Mouse (Mus musculus): ENCODE data around the gene Epb41l2.

Epb41l2 gene

GRCm38 (mm10) chr10:25437586-25438298 is 78.1 kb downstream of the Epb41l2 start:
- no peak for DNase-seq

DNA sequence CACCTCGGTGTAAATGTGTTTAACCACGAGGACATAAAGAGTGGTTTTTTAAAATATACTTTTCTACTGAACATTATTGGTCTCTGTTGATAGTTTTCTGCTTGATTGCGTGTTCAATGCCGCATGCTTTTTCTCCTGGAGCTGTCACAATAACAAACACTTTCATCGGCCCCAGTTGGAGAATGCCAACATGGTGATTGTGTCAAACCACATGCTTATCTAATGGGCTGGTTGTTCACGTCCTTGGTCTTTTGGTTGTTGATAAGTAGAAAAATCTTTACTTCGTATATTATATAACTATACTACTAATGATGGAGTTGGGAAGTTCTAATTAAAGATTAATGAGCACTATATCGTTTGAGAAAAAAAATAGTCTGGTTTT is 78.7 kb downstream of the Epb41l2 start:
- no peak for DNase-seq

- DNase-seq: no peak
Measured at GRCm38 (mm10) chr10:25439163-25439562, 79.6 kb downstream of the Epb41l2 start.

- DNase-seq: no peak
Measured at GRCm38 (mm10) chr10:25439856-25440255, 80.3 kb downstream of the Epb41l2 start.

DNA sequence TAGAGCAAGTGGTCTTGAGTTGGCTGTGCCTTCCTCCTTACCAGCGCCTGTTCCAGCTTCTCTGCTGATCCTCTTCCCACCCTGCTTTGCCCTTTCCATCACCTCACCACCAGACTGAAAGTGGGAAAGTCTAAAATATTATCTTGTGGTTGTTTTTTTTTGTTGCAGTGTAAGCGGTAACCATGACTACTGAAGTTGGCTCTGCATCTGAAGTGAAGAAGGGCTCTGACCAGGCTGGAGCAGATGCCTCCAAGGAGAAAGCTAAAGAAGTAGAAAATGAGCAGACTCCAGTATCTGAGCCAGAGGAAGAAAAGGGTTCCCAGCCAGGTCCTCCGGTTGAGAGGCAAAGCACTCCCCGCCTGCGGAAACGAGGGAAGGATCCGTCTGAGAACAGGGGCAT is 81.8 kb downstream of the Epb41l2 start:
- DNase-seq: no peak

DNA sequence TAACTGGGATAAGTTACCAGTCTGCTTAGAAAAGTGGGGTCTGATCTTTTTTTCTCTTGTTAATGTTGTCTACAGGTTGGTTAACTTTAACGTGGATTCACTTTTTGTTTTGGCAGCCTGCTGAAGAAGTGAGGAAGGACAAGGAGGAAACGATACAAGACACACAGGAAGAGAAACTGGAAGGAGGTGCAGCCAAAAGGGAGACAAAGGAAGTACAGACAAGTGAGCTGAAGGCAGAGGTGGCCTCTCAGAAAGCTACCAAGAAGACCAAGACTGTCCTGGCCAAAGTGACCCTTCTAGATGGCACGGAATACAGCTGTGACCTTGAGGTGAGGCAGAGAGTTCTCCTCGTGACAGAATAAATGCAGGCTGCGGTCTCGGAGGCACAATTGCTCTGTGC is 84.0 kb downstream of the Epb41l2 start:
- no peak for DNase-seq

DNA sequence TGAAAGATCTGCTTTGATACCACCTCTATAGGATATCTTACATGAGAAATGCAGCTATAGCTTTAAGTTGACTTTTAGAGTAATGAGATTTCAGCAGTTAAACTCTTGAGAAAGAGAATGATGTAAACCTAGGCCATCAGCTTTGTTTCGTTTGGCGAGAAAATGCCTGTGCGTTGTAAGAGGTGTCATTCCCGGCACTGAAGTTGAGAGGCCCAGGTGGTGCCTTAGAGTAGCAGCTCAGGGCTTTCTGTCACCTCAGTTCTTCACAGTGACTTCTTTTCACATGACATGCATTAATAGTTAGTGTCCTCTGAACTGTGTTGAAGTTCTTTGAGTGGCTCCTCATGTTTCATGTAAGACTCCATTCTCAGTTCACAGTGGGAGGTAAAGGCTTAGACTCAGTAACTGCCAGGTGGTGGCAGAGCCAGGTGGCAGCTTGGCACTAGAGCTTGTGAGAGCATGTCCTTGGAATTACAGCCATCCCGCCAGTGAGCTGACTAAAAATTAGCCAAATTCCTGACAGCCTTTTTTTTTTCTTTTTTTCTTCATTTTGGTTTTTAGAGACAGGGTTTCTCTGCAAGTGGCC is 84.7 kb downstream of the Epb41l2 start:
- DNase-seq: peak; percentile 24 to 44

DNA sequence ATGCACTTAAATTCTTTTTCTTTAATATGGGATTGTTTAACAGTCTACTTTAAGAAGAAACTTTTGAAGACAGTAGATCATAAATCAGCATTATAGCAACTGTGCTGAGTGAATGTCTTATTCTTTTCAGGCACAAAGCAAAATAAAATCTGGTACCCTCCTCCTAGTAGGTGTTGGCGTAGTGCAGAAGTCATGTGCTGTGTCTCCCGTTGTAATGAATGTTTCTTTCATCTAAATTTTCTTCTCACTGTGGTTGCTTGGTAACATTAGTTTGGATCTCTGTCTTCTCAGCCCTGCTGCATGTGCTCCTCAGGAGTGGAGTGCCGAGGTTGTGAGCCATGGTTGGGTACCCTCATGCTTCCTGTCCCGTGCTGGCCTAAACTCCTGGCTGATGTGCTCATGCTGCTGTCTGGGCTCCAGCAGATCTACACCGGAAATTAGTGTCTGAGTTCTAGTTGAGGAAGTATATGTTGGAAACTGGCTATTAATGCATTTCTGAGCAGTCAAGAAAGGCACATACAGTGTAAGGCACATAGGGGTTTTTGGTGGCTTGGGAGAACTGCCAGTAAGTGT is 87.4 kb downstream of the Epb41l2 start:
- no peak for DNase-seq

DNA sequence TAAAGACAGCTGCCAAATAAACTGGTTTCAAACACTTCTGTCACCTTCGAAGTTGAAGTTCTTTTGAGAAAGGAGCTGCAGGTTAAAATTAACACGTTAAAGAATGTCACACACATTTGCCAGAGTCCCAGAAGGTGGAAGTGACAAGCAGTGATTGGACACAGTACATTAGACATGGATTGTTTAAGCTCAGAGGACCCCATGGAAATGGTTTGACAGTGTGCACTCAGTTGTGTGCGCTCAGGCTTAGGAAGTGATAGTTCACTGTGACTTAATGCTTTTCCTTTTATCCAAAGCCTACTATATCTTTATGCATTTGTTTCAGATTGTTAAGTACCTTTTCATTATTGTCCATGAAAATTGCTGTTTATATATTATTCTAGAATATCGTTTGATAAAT is 89.1 kb downstream of the Epb41l2 start:
- no peak for DNase-seq

GRCm38 (mm10) chr10:25449312-25450020 is 89.9 kb downstream of the Epb41l2 start:
- no peak for DNase-seq

- no peak for DNase-seq
Measured at GRCm38 (mm10) chr10:25453150-25453549, 93.6 kb downstream of the Epb41l2 start.

DNA sequence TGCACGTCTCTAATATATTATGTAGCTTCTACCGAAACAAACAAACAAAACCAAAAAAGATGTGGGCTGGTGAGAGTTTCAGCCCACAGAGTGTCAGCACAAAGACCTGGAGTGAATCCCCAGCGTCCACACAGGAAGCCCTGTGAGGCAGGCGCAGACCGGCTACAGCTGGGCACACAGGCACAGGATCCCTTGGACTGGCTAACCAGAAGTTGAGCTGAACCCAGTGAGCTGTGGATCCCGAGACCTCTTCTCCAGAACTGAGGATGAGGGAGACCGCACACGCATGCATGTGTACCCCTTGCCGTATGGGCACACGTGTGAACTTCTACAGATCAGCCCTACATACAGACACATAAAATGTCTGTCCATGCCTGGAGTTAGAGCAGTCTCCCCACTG is 94.2 kb downstream of the Epb41l2 start:
- no peak for DNase-seq

DNA sequence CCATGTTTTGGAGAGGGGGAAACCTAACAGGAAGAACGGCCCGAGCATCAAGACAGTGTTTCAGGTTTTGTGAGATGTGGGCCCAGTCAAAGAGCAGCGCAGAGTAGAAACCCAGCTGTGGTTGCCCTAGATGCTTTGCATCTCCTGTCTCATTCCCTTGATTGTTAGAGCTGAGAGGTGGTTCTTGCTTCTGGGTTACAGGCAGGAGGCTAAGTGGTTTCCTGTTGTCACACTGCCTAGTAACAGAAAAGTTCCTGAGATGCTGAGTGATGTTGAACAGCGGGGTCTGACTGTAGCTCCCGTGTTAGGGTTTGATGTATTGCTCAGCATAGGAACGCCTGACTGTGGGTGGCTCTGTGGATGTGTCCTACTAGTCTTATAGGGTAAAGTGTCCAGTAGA is 97.5 kb downstream of the Epb41l2 start:
- no peak for DNase-seq

DNA sequence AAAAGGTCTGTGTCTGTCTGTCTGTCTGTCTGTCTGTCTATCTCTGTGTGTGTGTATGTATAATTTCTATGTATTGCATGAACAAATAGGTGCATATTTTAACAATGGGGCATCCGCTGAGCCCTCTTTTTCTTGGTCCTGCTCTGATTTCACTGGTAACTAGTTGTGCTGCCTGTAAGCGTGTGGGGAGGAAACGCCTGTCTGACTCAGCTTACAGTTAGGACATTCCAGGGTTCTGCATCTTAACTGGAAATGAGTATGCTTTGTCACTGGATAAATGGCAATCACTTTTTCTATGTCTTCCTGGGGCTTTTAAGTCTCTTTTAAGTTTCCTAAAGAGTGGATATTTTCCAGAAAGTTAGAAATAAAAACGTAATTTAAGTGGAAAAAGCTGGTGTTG is 98.4 kb downstream of the Epb41l2 start:
- no peak for DNase-seq

DNA sequence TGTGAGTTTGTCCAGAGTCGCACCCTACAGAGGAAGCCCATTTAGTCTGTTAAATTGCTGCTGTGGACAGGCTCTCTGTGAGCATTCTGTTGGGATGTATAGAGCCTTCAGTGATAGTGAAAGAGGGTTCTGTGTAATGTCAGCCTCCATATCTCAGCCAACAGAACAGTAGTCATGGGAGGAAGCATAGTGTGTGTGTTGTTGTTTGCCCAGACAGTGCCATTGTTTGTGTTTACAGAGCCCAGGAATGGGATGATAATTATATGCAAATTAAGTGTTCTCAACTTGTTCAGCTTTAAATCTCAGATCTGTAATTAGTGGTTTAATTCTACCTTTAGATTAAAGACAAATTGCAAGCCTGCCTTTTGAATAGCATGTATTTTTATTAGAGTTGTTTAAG is 102.2 kb downstream of the Epb41l2 start:
- no peak for DNase-seq

DNA sequence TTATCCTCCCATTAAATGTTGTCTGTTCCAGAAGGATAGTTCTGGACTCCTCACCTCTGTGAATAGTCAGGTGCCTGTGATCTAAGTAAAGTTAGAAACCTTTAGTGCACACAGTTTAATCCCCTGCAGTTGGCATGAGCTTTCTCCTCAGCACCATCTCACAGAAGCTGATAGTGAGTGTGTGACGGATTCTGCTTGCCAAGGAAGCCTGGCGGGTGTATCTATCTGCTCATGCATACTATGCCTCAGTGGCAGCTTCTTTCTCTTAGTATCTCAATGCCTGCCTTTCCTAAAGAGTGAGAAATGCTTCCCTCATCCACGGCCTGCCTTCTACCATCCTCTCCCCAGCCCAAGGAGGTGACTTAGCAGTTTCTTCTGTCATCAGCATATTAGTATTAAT is 103.1 kb downstream of the Epb41l2 start:
- DNase-seq: no peak

GRCm38 (mm10) chr10:25466493-25466892 is 106.9 kb downstream of the Epb41l2 start:
- no peak for DNase-seq

DNA sequence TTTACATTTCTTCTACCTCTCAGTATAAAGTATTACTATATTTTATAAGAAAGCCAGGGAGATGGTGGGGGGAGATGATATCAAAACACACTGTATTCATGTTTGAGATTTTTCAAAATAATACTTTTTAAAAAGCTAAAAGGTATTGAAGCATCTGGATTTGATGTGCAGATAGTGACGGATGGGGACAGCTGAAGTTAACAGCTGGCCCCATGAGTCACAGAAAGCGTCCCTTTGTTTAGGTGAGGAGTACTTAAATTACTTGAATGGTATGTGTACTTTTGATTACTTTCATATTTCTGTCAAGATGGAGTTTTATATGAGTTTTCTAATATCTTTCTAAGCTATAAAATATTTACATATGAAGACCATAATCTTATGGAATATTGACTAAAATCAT is 112.3 kb downstream of the Epb41l2 start:
- no peak for DNase-seq

- no peak for DNase-seq
Measured at GRCm38 (mm10) chr10:25479716-25480115, 120.1 kb downstream of the Epb41l2 start.

GRCm38 (mm10) chr10:25482791-25483190 is 123.2 kb downstream of the Epb41l2 start:
- no peak for DNase-seq

DNA sequence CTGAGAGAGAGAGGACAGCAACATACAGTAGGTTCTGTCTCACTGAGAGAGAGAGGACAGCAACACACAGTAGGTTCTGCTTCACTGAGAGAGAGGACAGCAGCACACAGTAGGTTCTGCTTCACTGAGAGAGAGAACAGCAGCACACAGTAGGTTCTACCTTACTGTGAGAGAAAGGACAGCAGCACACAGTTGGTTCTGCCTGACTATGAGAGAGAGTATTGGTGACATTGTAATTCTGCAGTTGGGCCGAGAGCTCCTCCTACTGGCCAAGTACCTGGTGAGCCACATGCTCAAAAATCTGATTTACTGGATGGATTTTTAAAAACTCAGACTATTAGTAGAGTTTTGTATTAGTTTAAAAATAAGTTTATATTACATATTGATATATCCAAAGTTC is 128.9 kb downstream of the Epb41l2 start:
- DNase-seq: peak; percentile 74 to 83

DNA sequence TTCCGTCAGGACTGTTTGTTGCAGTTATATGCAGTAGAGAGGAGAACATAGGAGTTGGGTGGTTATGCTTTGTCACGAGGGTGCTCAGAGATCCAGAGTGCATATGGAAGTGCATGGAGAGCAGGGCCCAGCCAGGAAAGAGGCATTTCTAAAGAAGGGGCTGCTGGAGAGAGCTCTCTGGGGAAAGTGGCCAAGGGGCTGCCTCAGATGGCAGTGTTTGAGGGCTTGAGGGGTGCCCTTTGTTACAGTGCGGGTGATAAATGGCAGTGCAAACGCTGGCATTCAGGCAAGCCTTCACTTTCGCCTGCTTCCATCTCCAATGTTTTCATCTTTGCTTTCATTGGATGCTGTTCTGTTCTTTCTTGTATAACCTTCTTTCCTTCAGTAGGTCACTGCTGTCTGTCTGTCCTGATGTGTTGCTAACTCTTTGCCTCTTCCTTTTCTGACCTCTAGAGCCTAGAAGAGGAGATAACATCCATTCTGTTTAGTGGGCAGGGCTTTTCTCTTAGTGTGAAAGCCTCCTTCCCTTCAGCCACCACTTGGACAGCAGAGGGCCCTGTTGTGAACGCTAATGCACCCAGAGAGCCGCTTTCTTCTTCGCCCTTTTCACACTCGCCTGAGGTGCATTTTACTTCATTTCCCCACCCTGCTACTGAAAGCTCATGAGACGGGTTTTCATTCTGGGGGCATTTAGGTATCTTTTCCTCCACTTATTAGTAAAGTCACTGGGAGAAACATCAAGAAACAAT is 139.9 kb downstream of the Epb41l2 start:
- peak in 1 of 2 experiments; percentile 16 for DNase-seq

GRCm38 (mm10) chr10:25503250-25503649 is 143.7 kb downstream of the Epb41l2 start:
- no peak for DNase-seq

Measured in cerebellum, postnatal 14 days (tissue).